Mouse (Mus musculus): Measurements from ENCODE around the gene Pde6h. TPM values are rescaled to one million over a fixed set of nuclear protein-coding genes. Genes with fewer than 3 reads are reported as not detected.
"Not testable (repeated sequence)": the region's sequence is repeated elsewhere in the genome, so short reads cannot be mapped to it uniquely, and the experiment has no call there.

Pde6h gene
- total RNA-seq (2014; fragmentation: Nextera tagmentation) = not detected in 2 replicates
- 0.05 and 0.06 TPM in 2 replicates for total RNA-seq (2017)
- not detected in 2 replicates for polyA plus RNA-seq (2012)

- H3K27me3 ChIP-seq (ENCODE audit: insufficient read depth, low read length) = no peaks in the 10 kb centered on the region
- TF ChIP-seq GATA1 (IDR thresholded peaks at IDR 0.05; ENCODE audit: borderline replicate concordance, low read length) (no peak), GATA2 (IDR thresholded peaks at IDR 0.05; ENCODE audit: borderline replicate concordance, low read depth, low read length) (no peak), TAL1 (conservative IDR thresholded peaks at IDR 0.05; ENCODE audit: low read depth, low read length) (no peak), CTCF (IDR thresholded peaks at IDR 0.05; ENCODE audit: low read depth, low read length) (no peak), POLR2AphosphoS5 (IDR thresholded peaks at IDR 0.05; ENCODE audit: insufficient replicate concordance, low read depth, low read length) (no peak)
- H3K4me1 ChIP-seq (ENCODE audit: insufficient read depth, low read depth, low read length) = peaks cover 6% of the 10 kb centered on the region; the same call in 1 of the 2 replicates
- H3K9me3 ChIP-seq (replicated peaks) = no peaks in the 10 kb centered on the region
- DNase-seq (ENCODE audit: low spot score) (no peak), ATAC-seq (ENCODE audit: extremely low read depth, insufficient number of reproducible peaks, low FRiP score, poor library complexity, severe bottlenecking) (no peak)
- H3K4me3 ChIP-seq (ENCODE audit: low read depth, low read length) = no peak within 1 kb of the TSS
- peaks cover 67% of the 10 kb centered on the region for H3K36me3 ChIP-seq (replicated peaks)
Observed at GRCm38 (mm10) chr6:136923532-136923931, at the start of gene Pde6h. Gene Pde6h (plus strand): TSS chr6:136923832.

DNA sequence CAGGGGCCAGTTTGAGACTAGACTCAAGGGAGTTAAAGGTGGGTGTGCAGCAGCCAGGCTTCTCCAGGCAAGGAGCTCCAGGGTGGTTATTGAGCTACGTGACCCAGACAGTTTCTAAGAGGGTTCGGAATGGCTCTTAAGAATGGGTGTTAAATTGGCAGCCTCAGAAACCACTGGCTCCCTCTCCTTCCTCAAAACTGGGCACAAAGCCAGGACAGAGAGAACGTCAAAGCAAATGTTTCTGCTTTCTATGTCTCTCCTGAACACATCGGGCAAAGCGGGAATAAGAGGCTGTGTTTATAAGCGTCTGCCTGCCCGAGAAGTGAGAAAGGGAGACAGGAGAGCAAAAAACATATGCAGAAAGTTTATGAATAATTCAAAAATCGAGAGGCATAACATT is 49.0 kb upstream of the Pde6h start:
- H3K4me3 ChIP-seq (ENCODE audit: low read depth, low read length) = no peak overlapping the region
- DNase-seq (ENCODE audit: low spot score) = no peak
- TF ChIP-seq GATA2 (IDR thresholded peaks at IDR 0.05; ENCODE audit: borderline replicate concordance, low read depth, low read length) (no peak), CTCF (IDR thresholded peaks at IDR 0.05; ENCODE audit: low read depth, low read length) (no peak), GATA1 (IDR thresholded peaks at IDR 0.05; ENCODE audit: borderline replicate concordance, low read length) (no peak), POLR2AphosphoS5 (IDR thresholded peaks at IDR 0.05; ENCODE audit: insufficient replicate concordance, low read depth, low read length) (no peak), TAL1 (conservative IDR thresholded peaks at IDR 0.05; ENCODE audit: low read depth, low read length) (no peak)
- peaks cover 13% of the 10 kb centered on the region for H3K27me3 ChIP-seq (ENCODE audit: insufficient read depth, low read length)
- H3K4me1 ChIP-seq (ENCODE audit: insufficient read depth, low read depth, low read length) = no peaks in the 10 kb centered on the region
- H3K9me3 ChIP-seq (replicated peaks) = no peaks in the 10 kb centered on the region
- no peaks in the 10 kb centered on the region for H3K36me3 ChIP-seq (replicated peaks)
- no peak for ATAC-seq (ENCODE audit: extremely low read depth, insufficient number of reproducible peaks, low FRiP score, poor library complexity, severe bottlenecking)

DNA sequence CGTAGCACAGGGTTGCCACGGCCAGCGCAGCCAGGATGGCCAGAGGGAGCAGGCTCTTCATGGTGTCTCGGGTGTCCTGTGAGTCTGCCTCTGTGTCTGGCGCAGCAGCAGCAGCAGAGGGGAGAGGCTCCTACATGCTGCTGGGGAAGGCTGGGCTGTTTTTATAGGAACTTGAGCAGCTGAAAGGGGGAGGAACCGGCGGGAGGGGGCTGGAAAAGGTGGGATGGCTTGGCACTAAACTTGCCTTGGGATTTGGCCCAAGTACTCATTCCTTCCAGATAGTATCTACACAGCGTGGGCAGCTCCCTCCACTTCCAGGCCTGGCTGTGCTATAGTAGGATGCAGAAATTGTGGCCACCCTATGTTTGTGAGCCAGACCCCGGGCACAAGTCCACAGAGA is 48.0 kb upstream of the Pde6h start, which contains the start of gene Mgp:
Gene Mgp (minus strand): TSS at position 154 of the 400 bp plus-strand sequence.
- no peak within 1 kb of the TSS for H3K4me3 ChIP-seq (ENCODE audit: low read depth, low read length)
- DNase-seq (ENCODE audit: low spot score) (no peak), ATAC-seq (ENCODE audit: extremely low read depth, insufficient number of reproducible peaks, low FRiP score, poor library complexity, severe bottlenecking) (no peak)
- peaks cover 13% of the 10 kb centered on the region for H3K27me3 ChIP-seq (ENCODE audit: insufficient read depth, low read length)
- H3K4me1 ChIP-seq (ENCODE audit: insufficient read depth, low read depth, low read length) = no peaks in the 10 kb centered on the region
- H3K9me3 ChIP-seq (replicated peaks) = no peaks in the 10 kb centered on the region
- no peak for TF ChIP-seq TAL1 (conservative IDR thresholded peaks at IDR 0.05; ENCODE audit: low read depth, low read length)
- TF ChIP-seq CTCF (IDR thresholded peaks at IDR 0.05; ENCODE audit: low read depth, low read length) = no peak
- H3K36me3 ChIP-seq (replicated peaks) = no peaks in the 10 kb centered on the region

DNA sequence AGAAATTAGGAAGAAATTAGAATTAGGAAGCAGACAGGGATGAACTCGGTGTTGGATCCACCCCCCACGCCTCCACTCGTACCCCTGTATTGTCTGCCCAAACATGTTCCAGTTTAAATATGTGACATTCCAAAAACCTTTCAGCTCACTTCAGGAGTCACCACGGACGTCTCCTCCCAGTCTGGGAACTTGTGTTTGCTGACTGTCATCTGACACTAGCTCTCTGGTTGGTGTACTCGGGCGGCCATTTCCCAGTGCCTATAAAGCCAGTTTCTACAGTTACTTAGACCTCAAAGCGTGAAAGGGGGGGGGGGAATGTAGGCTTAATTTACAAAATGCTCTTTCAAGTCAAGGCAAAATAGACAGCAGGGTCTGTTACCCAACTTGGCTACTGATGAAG is 42.0 kb upstream of the Pde6h start:
- no peak overlapping the region for H3K4me3 ChIP-seq (ENCODE audit: low read depth, low read length)
- peaks cover 11% of the 10 kb centered on the region for H3K27me3 ChIP-seq (ENCODE audit: insufficient read depth, low read length)
- no peaks in the 10 kb centered on the region for H3K36me3 ChIP-seq (replicated peaks)
- no peak for ATAC-seq (ENCODE audit: extremely low read depth, insufficient number of reproducible peaks, low FRiP score, poor library complexity, severe bottlenecking)
- no peaks in the 10 kb centered on the region for H3K9me3 ChIP-seq (replicated peaks)
- H3K4me1 ChIP-seq (ENCODE audit: insufficient read depth, low read depth, low read length) = no peaks in the 10 kb centered on the region
- no peak for DNase-seq (ENCODE audit: low spot score)
- TF ChIP-seq GATA2 (IDR thresholded peaks at IDR 0.05; ENCODE audit: borderline replicate concordance, low read depth, low read length) = no peak
- TF ChIP-seq POLR2AphosphoS5 (IDR thresholded peaks at IDR 0.05; ENCODE audit: insufficient replicate concordance, low read depth, low read length) = no peak

GRCm38 (mm10) chr6:136883431-136883915 is 40.2 kb upstream of the Pde6h start:
- no peak overlapping the region for H3K4me3 ChIP-seq (ENCODE audit: low read depth, low read length)
- ATAC-seq (ENCODE audit: extremely low read depth, insufficient number of reproducible peaks, low FRiP score, poor library complexity, severe bottlenecking) (no peak), DNase-seq (ENCODE audit: low spot score) (no peak)
- H3K27me3 ChIP-seq (ENCODE audit: insufficient read depth, low read length) = peaks cover 14% of the 10 kb centered on the region
- no peaks in the 10 kb centered on the region for H3K9me3 ChIP-seq (replicated peaks)
- no peaks in the 10 kb centered on the region for H3K4me1 ChIP-seq (ENCODE audit: insufficient read depth, low read depth, low read length)
- no peaks in the 10 kb centered on the region for H3K36me3 ChIP-seq (replicated peaks)
- TF ChIP-seq POLR2AphosphoS5 (IDR thresholded peaks at IDR 0.05; ENCODE audit: insufficient replicate concordance, low read depth, low read length) = no peak

GRCm38 (mm10) chr6:136883961-136884360 is 39.7 kb upstream of the Pde6h start:
- DNase-seq (ENCODE audit: low spot score) = no peak
- H3K4me1 ChIP-seq (ENCODE audit: insufficient read depth, low read depth, low read length) = no peaks in the 10 kb centered on the region
- H3K36me3 ChIP-seq (replicated peaks) = no peaks in the 10 kb centered on the region
- TF ChIP-seq CTCF (IDR thresholded peaks at IDR 0.05; ENCODE audit: low read depth, low read length) (no peak), GATA2 (IDR thresholded peaks at IDR 0.05; ENCODE audit: borderline replicate concordance, low read depth, low read length) (no peak), POLR2AphosphoS5 (IDR thresholded peaks at IDR 0.05; ENCODE audit: insufficient replicate concordance, low read depth, low read length) (no peak), GATA1 (IDR thresholded peaks at IDR 0.05; ENCODE audit: borderline replicate concordance, low read length) (no peak), TAL1 (conservative IDR thresholded peaks at IDR 0.05; ENCODE audit: low read depth, low read length) (no peak)
- H3K27me3 ChIP-seq (ENCODE audit: insufficient read depth, low read length) = peaks cover 14% of the 10 kb centered on the region
- no peak for ATAC-seq (ENCODE audit: extremely low read depth, insufficient number of reproducible peaks, low FRiP score, poor library complexity, severe bottlenecking)
- no peak overlapping the region for H3K4me3 ChIP-seq (ENCODE audit: low read depth, low read length)
- H3K9me3 ChIP-seq (replicated peaks) = no peaks in the 10 kb centered on the region

DNA sequence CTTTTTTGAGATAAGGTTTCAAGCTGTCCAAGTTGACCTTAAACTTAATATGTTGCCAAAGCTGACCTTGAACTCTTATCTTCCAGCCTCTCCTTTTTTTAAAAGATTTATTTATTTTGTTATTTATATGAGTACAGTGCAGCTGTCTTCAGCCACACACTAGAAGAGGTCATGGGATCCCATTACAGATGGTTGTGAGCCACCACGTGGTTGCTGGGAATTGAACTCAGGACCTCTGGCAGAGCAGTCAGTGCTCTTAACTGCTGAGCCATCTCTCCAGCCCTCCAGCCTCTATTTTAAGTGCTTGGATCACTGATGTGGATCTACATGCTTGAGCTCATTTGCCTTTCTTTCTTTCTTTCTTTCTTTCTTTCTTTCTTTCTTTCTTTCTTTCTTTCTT is 38.9 kb upstream of the Pde6h start:
- H3K4me1 ChIP-seq (ENCODE audit: insufficient read depth, low read depth, low read length); H3K9me3 ChIP-seq (replicated peaks); DNase-seq (ENCODE audit: low spot score); ATAC-seq (ENCODE audit: extremely low read depth, insufficient number of reproducible peaks, low FRiP score, poor library complexity, severe bottlenecking); H3K4me3 ChIP-seq (ENCODE audit: low read depth, low read length); H3K36me3 ChIP-seq (replicated peaks): not testable (repeated sequence)
- H3K27me3 ChIP-seq (ENCODE audit: insufficient read depth, low read length) = peaks cover 14% of the 10 kb centered on the region

Measured in G1E (cell line).